Mouse (Mus musculus) bone marrow macrophage, adult 2 months (primary cell): ENCODE data around the gene Gss. TPM values are rescaled to one million over a fixed set of nuclear protein-coding genes. Genes with fewer than 3 reads are reported as not detected.

Experiments used
- H3K27ac ChIP-seq: 2 replicates; pipeline ENCODE4 v1.5.1; 2012; ENCODE audit warnings: low read depth, low read length; ENCODE audit not compliant: insufficient read depth
- H3K4me1 ChIP-seq: 2 replicates; pipeline ENCODE4 v1.6.1; 2012; ENCODE audit warnings: low read length; ENCODE audit not compliant: control insufficient read depth, insufficient read depth
- H3K4me3 ChIP-seq: 2 replicates; pipeline ENCODE4 v1.5.1; 2012; ENCODE audit warnings: mild to moderate bottlenecking, low read length, moderate library complexity; ENCODE audit not compliant: insufficient read depth
- CTCF ChIP-seq: IDR thresholded peaks from 2 replicates; pipeline ENCODE4 v1.5.1; 2012; ENCODE audit warnings: low read depth, mild to moderate bottlenecking, low read length, moderate library complexity
- POLR2A ChIP-seq: IDR thresholded peaks from 2 replicates; pipeline ENCODE4 v1.6.1; 2012; ENCODE audit warnings: mild to moderate bottlenecking, low read depth, low read length, borderline replicate concordance
- polyA plus RNA-seq: library from polyadenylated mRNA; stranded (reverse); fragments of >200 nt; gene quantifications from 2 replicates; pipeline ENCODE4 v1.2.4, GENCODE M21; 2012; ENCODE audit not compliant: missing spikeins, insufficient read depth, insufficient read length

Gene Gss
- polyA plus RNA-seq, 1 experiment, result 10.5 TPM

DNA sequence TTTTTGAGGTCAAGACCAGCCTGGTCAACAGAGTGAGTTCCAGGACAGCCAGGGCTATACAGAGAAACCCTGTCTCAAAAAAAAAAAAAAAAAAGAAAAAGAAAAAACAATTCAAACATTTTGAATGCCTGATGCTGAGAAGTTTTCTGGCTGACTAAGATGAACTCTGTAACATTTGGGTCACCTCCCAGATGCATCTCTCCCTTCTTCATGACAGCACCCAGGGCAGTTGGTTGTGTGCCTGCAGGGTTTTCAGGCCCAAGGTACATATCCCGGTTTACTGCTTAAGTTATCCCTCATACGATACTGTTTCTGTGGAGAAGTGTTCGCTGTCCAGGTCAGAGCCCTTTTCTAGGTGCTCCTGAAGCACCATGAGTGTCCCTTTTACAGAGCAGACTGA, 12.3 kb downstream of the Gss start:
- TF ChIP-seq POLR2A, result no peak
- no peak for TF ChIP-seq CTCF

GRCm38 (mm10) chr2:155576656-155577055, 16.0 kb downstream of the Gss start:
- no peaks in the 10 kb centered on the region for H3K4me1 ChIP-seq
- H3K4me3 ChIP-seq, result no peak overlapping the region
- H3K27ac ChIP-seq, result no peak overlapping the region
- TF ChIP-seq POLR2A, result no peak
- no peak for TF ChIP-seq CTCF

More for the DNA sequence above, 12.3 kb downstream of the Gss start:
- Histone ChIP-seq H3K27ac (no peak overlapping the region), H3K4me1 (peaks cover 8% of the 10 kb centered on the region), H3K4me3 (no peak overlapping the region)

GRCm38 (mm10) chr2:155574700-155575099, 17.9 kb downstream of the Gss start:
- Histone ChIP-seq H3K4me1 (no peaks in the 10 kb centered on the region), H3K4me3 (no peak overlapping the region), H3K27ac (no peak overlapping the region)
- TF ChIP-seq POLR2A, result no peak
- no peak for TF ChIP-seq CTCF

DNA sequence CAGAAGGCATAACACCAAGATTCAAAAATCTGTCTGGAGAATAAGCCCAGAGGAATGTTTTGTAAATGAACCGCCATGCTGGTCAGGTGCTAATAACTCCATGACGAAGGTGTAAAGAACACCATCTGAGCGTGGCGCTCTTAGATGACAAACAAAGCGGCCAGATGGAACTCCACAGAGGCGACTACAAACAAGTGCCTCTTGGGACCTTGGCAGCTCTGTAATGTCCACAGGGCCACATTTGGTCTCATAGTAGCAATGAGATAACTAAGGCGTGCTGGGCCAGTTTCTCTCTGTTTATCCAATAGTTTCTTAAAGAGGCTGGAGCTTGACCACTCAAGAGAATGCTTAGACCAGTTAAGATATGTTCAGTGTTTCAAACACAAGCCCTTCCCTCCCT, 18.6 kb downstream of the Gss start:
- Histone ChIP-seq H3K4me3 (no peak overlapping the region), H3K4me1 (no peaks in the 10 kb centered on the region), H3K27ac (no peak overlapping the region)
- TF ChIP-seq CTCF, result no peak
- no peak for TF ChIP-seq POLR2A

- no peak for TF ChIP-seq POLR2A
- no peak for TF ChIP-seq CTCF
- Histone ChIP-seq H3K4me1 (no peaks in the 10 kb centered on the region), H3K4me3 (no peak overlapping the region), H3K27ac (no peak overlapping the region)
Observed at GRCm38 (mm10) chr2:155573001-155573400, 19.6 kb downstream of the Gss start.

GRCm38 (mm10) chr2:155569223-155569807, 23.3 kb downstream of the Gss start:
- H3K4me1 ChIP-seq, result no peaks in the 10 kb centered on the region
- H3K4me3 ChIP-seq, result no peak overlapping the region
- H3K27ac ChIP-seq, result no peak overlapping the region
- TF ChIP-seq CTCF, result no peak
- no peak for TF ChIP-seq POLR2A

- Histone ChIP-seq H3K4me1 (0 out of 2 replicates have a peak, but pooled peaks cover 2% of the 10 kb centered on the region), H3K4me3 (no peak overlapping the region), H3K27ac (no peak overlapping the region)
- no peak for TF ChIP-seq CTCF
- TF ChIP-seq POLR2A, result no peak
Observed at GRCm38 (mm10) chr2:155567751-155568150, 24.9 kb downstream of the Gss start.

DNA sequence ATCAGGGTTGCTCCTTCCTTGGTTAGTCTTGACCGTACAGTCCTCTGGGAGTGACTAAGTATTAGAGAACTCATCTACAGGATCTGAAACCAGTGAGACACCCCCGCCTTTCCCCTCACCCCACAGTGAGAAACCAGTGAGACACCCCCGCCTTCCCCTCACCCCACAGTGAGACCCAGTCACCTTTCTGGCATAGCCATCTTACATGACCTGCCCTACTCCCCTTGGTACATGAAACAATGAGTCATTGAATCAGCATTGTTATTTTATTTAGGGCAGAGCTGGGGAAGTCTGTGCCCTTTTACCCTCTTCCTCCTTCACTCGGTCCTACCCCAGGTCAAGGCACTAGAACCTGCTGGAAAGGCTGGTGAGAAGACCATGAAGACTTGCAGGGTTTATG, 29.7 kb downstream of the Gss start:
- Histone ChIP-seq H3K4me3 (no peak overlapping the region), H3K4me1 (0 out of 2 replicates have a peak, but pooled peaks cover 4% of the 10 kb centered on the region), H3K27ac (no peak overlapping the region)
- TF ChIP-seq POLR2A (no peak), CTCF (no peak)

GRCm38 (mm10) chr2:155562209-155562608, 30.4 kb downstream of the Gss start:
- H3K4me1 ChIP-seq, result 0 out of 2 replicates have a peak, but pooled peaks cover 4% of the 10 kb centered on the region
- H3K4me3 ChIP-seq, result no peak overlapping the region
- TF ChIP-seq POLR2A, result no peak
- H3K27ac ChIP-seq, result no peak overlapping the region

GRCm38 (mm10) chr2:155554426-155554985, 38.1 kb downstream of the Gss start:
- TF ChIP-seq POLR2A, result no peak
- no peak for TF ChIP-seq CTCF
- no peak overlapping the region for H3K4me3 ChIP-seq
- H3K4me1 ChIP-seq, result no peaks in the 10 kb centered on the region
- no peak overlapping the region for H3K27ac ChIP-seq
